Mouse (Mus musculus) liver, embryonic 15.5 days (tissue): ENCODE results near the gene Chmp2b. TPM values are rescaled to one million over a fixed set of nuclear protein-coding genes. Genes with fewer than 3 reads are reported as not detected.

Experiments
- ATAC-seq: fragments of 200-750 bp; cut with Nextera tagmentation; 2 replicates; pipeline ENCODE4 v1.8.0; 2017; ENCODE audit warnings: moderate number of reproducible peaks, mild to moderate bottlenecking, moderate library complexity; ENCODE audit not compliant: insufficient read depth
- H3K27ac ChIP-seq: fragments of 300-500 bp; sonication (generic); replicated peaks from 2 replicates; pipeline ENCODE4 v1.5.1; 2015; ENCODE audit warnings: mild to moderate bottlenecking, inconsistent platforms
- H3K27me3 ChIP-seq: fragments of 300-500 bp; sonication (generic); 2 replicates; pipeline ENCODE4 v1.6.1; 2015; ENCODE audit warnings: mild to moderate bottlenecking, inconsistent platforms
- H3K36me3 ChIP-seq: fragments of 300-500 bp; sonication (generic); replicated peaks from 2 replicates; pipeline ENCODE4 v1.6.1; 2015; ENCODE audit warnings: moderate library complexity, mild to moderate bottlenecking, inconsistent platforms
- H3K4me1 ChIP-seq: fragments of 300-500 bp; sonication (generic); replicated peaks from 2 replicates; pipeline ENCODE4 v1.6.1; 2015; ENCODE audit warnings: inconsistent platforms
- H3K4me2 ChIP-seq: fragments of 300-500 bp; sonication (generic); 2 replicates; pipeline ENCODE4 v1.6.1; 2015; ENCODE audit warnings: moderate library complexity, mild to moderate bottlenecking, inconsistent platforms
- H3K4me3 ChIP-seq: fragments of 300-500 bp; sonication (generic); replicated peaks from 2 replicates; pipeline ENCODE4 v1.5.1; 2015; ENCODE audit warnings: mild to moderate bottlenecking, inconsistent platforms
- H3K9ac ChIP-seq: fragments of 300-500 bp; sonication (generic); 2 replicates; pipeline ENCODE4 v1.6.1; 2015; ENCODE audit warnings: moderate library complexity, mild to moderate bottlenecking, inconsistent platforms
- H3K9me3 ChIP-seq: fragments of 300-500 bp; sonication (generic); replicated peaks from 2 replicates; pipeline ENCODE4 v1.6.1; 2016; ENCODE audit warnings: inconsistent platforms
- WGBS: fragments of 180-500 bp; shearing (Covaris S2); methylation state at CpG from one replicate; pipeline ENCODE4 v1.1.7; 2015; ENCODE audit warnings: mixed read lengths; ENCODE audit not compliant: insufficient replicate concordance; 5-methylcytosine and 5-hydroxymethylcytosine counted together
- polyA plus RNA-seq: library from polyadenylated mRNA; unstranded; fragments of >200 nt; fragmentation: Nextera tagmentation; extraction: Ambion mirVana; gene quantifications from 2 replicates; pipeline ENCODE4 v1.2.1, GENCODE M21; 2015

Chmp2b gene
- polyA plus RNA-seq, 1 experiment from 2014 or later, result 17.4 TPM

GRCm38 (mm10) chr16:65560996-65561962 is 1.2 kb downstream of the Chmp2b start:
- peaks cover 21% of the 10 kb centered on the region for H3K4me1 ChIP-seq
- H3K4me3 ChIP-seq, result peak overlapping the region; percentile 80
- whole genome bisulfite sequencing, result 11% methylated on average over 8 of the region's 8 CpGs
- peak overlapping the region; percentile 82 for H3K4me2 ChIP-seq
- no peak overlapping the region for H3K27ac ChIP-seq
- no peak for ATAC-seq
- H3K9ac ChIP-seq, result no peak overlapping the region; the same call in 1 of the 2 replicates
- H3K27me3 ChIP-seq, result no peaks in the 10 kb centered on the region
- no peaks in the 10 kb centered on the region for H3K9me3 ChIP-seq
- H3K36me3 ChIP-seq, result no peaks in the 10 kb centered on the region

GRCm38 (mm10) chr16:65559591-65559990 is 2.9 kb downstream of the Chmp2b start:
- Histone ChIP-seq H3K36me3 (no peaks in the 10 kb centered on the region), H3K27ac (no peak overlapping the region), H3K4me1 (peaks cover 21% of the 10 kb centered on the region), H3K9me3 (no peaks in the 10 kb centered on the region), H3K27me3 (no peaks in the 10 kb centered on the region), H3K4me3 (no peak overlapping the region), H3K4me2 (no peak overlapping the region), H3K9ac (no peak overlapping the region)
- WGBS, result 56% methylated on average over 2 of the region's 2 CpGs
- ATAC-seq, result no peak

GRCm38 (mm10) chr16:65557369-65557768 is 5.2 kb downstream of the Chmp2b start:
- no peak overlapping the region for H3K27ac ChIP-seq
- 70% methylated on average over 5 of the region's 5 CpGs for WGBS

GRCm38 (mm10) chr16:65554267-65554666 is 8.3 kb downstream of the Chmp2b start:
- no peak overlapping the region for H3K4me2 ChIP-seq
- WGBS, result 57% methylated on average over 5 of the region's 5 CpGs
- no peak for ATAC-seq
- H3K9me3 ChIP-seq, result no peaks in the 10 kb centered on the region
- H3K36me3 ChIP-seq, result no peaks in the 10 kb centered on the region
- H3K27ac ChIP-seq, result no peak overlapping the region
- no peak overlapping the region for H3K9ac ChIP-seq
- no peak overlapping the region for H3K4me3 ChIP-seq
- no peaks in the 10 kb centered on the region for H3K27me3 ChIP-seq
- no peaks in the 10 kb centered on the region for H3K4me1 ChIP-seq

More at GRCm38 (mm10) chr16:65557369-65557768, 5.2 kb downstream of the Chmp2b start:
- no peak overlapping the region for H3K4me3 ChIP-seq
- no peaks in the 10 kb centered on the region for H3K27me3 ChIP-seq
- no peak overlapping the region for H3K4me2 ChIP-seq
- peaks cover 14% of the 10 kb centered on the region for H3K4me1 ChIP-seq
- H3K9ac ChIP-seq, result no peak overlapping the region
- H3K36me3 ChIP-seq, result no peaks in the 10 kb centered on the region
- no peak for ATAC-seq
- H3K9me3 ChIP-seq, result no peaks in the 10 kb centered on the region

- Histone ChIP-seq H3K27me3 (no peaks in the 10 kb centered on the region), H3K4me1 (no peaks in the 10 kb centered on the region), H3K36me3 (0 out of 2 replicates have a peak, but pooled peaks cover 2% of the 10 kb centered on the region), H3K9ac (no peak overlapping the region), H3K9me3 (no peaks in the 10 kb centered on the region), H3K4me3 (no peak overlapping the region), H3K4me2 (no peak overlapping the region), H3K27ac (no peak overlapping the region)
- 85% methylated on average over 13 of the region's 13 CpGs for WGBS
- no peak for ATAC-seq
Observed at GRCm38 (mm10) chr16:65550814-65551213, 11.7 kb downstream of the Chmp2b start.

- Histone ChIP-seq H3K4me2 (no peak overlapping the region), H3K9ac (no peak overlapping the region), H3K9me3 (no peaks in the 10 kb centered on the region), H3K27ac (no peak overlapping the region), H3K4me1 (no peaks in the 10 kb centered on the region), H3K36me3 (0 out of 2 replicates have a peak, but pooled peaks cover 6% of the 10 kb centered on the region), H3K4me3 (no peak overlapping the region), H3K27me3 (no peaks in the 10 kb centered on the region)
- WGBS, result 25% methylated on average over 7 of the region's 7 CpGs
- ATAC-seq, result no peak
Observed at GRCm38 (mm10) chr16:65548960-65549359, 13.6 kb downstream of the Chmp2b start.

- 70% methylated on average over 11 of the region's 11 CpGs for WGBS
- ATAC-seq, result no peak
- 0 out of 2 replicates have a peak, but pooled peaks cover 12% of the 10 kb centered on the region for H3K36me3 ChIP-seq
- H3K9ac ChIP-seq, result no peak overlapping the region
- H3K27ac ChIP-seq, result no peak overlapping the region
- no peaks in the 10 kb centered on the region for H3K27me3 ChIP-seq
- H3K9me3 ChIP-seq, result no peaks in the 10 kb centered on the region
- no peak overlapping the region for H3K4me3 ChIP-seq
- no peaks in the 10 kb centered on the region for H3K4me1 ChIP-seq
- H3K4me2 ChIP-seq, result no peak overlapping the region
Observed at GRCm38 (mm10) chr16:65543676-65544293, 18.7 kb downstream of the Chmp2b start.

- no peaks in the 10 kb centered on the region for H3K9me3 ChIP-seq
- H3K27me3 ChIP-seq, result no peaks in the 10 kb centered on the region
- H3K4me3 ChIP-seq, result no peak overlapping the region
- no peaks in the 10 kb centered on the region for H3K36me3 ChIP-seq
- H3K4me2 ChIP-seq, result no peak overlapping the region
- H3K27ac ChIP-seq, result no peak overlapping the region
- no peaks in the 10 kb centered on the region for H3K4me1 ChIP-seq
- no peak for ATAC-seq
- no peak overlapping the region for H3K9ac ChIP-seq
- 17% methylated on average over 12 of the region's 12 CpGs for WGBS
Observed at GRCm38 (mm10) chr16:65533315-65533999, 29.1 kb downstream of the Chmp2b start.

GRCm38 (mm10) chr16:65531663-65532062 is 30.9 kb downstream of the Chmp2b start:
- ATAC-seq, result no peak
- 64% methylated on average over 8 of the region's 8 CpGs for WGBS
- no peaks in the 10 kb centered on the region for H3K4me1 ChIP-seq
- H3K4me3 ChIP-seq, result no peak overlapping the region
- H3K4me2 ChIP-seq, result no peak overlapping the region
- no peaks in the 10 kb centered on the region for H3K27me3 ChIP-seq
- H3K9me3 ChIP-seq, result no peaks in the 10 kb centered on the region
- H3K27ac ChIP-seq, result no peak overlapping the region
- no peaks in the 10 kb centered on the region for H3K36me3 ChIP-seq
- H3K9ac ChIP-seq, result no peak overlapping the region

- no peaks in the 10 kb centered on the region for H3K36me3 ChIP-seq
- no peak overlapping the region for H3K27ac ChIP-seq
- H3K9me3 ChIP-seq, result no peaks in the 10 kb centered on the region
- no peak overlapping the region for H3K9ac ChIP-seq
- WGBS, result 34% methylated on average over 5 of the region's 5 CpGs
- ATAC-seq, result no peak
- H3K4me2 ChIP-seq, result no peak overlapping the region
- H3K4me1 ChIP-seq, result no peaks in the 10 kb centered on the region
- H3K4me3 ChIP-seq, result no peak overlapping the region
- no peaks in the 10 kb centered on the region for H3K27me3 ChIP-seq
Observed at GRCm38 (mm10) chr16:65529589-65529988, 32.9 kb downstream of the Chmp2b start.

- no peak overlapping the region for H3K4me2 ChIP-seq
- no peaks in the 10 kb centered on the region for H3K36me3 ChIP-seq
- H3K9me3 ChIP-seq, result no peaks in the 10 kb centered on the region
- no peak overlapping the region for H3K9ac ChIP-seq
- H3K4me3 ChIP-seq, result no peak overlapping the region
- no peaks in the 10 kb centered on the region for H3K4me1 ChIP-seq
- no peaks in the 10 kb centered on the region for H3K27me3 ChIP-seq
- no peak for ATAC-seq
- H3K27ac ChIP-seq, result no peak overlapping the region
- WGBS, result 67% methylated on average over 5 of the region's 5 CpGs
Observed at GRCm38 (mm10) chr16:65526695-65527094, 35.8 kb downstream of the Chmp2b start.
